Mouse (Mus musculus): ENCODE results near the gene Lonp2.
A peak's percentile ranks its signal among the peaks of the same experiment; 100 is the strongest.

The Lonp2 gene

GRCm38 (mm10) chr8:86713407-86714188, 89.8 kb downstream of the Lonp2 start:
- DNase-seq (ENCODE audit: low spot score), result peak; percentile 82

GRCm38 (mm10) chr8:86718332-86718994, 94.6 kb downstream of the Lonp2 start:
- no peak for DNase-seq (ENCODE audit: low spot score)

GRCm38 (mm10) chr8:86719368-86719767, 95.5 kb downstream of the Lonp2 start:
- DNase-seq (ENCODE audit: low spot score), result no peak

GRCm38 (mm10) chr8:86720756-86721459, 97.1 kb downstream of the Lonp2 start:
- DNase-seq (ENCODE audit: low spot score), result no peak

- DNase-seq (ENCODE audit: low spot score), result no peak
Measured at GRCm38 (mm10) chr8:86721490-86721889, 97.6 kb downstream of the Lonp2 start.

- DNase-seq (ENCODE audit: low spot score), result no peak
Measured at GRCm38 (mm10) chr8:86726959-86727358, 103.1 kb downstream of the Lonp2 start.

- no peak for DNase-seq (ENCODE audit: low spot score)
Measured at GRCm38 (mm10) chr8:86728224-86728950, 104.5 kb downstream of the Lonp2 start.

- DNase-seq (ENCODE audit: low spot score), result no peak
Measured at GRCm38 (mm10) chr8:86730303-86730702, 106.5 kb downstream of the Lonp2 start.

- no peak for DNase-seq (ENCODE audit: low spot score)
Measured at GRCm38 (mm10) chr8:86730860-86731259, 107.0 kb downstream of the Lonp2 start.

GRCm38 (mm10) chr8:86734171-86734570, 110.3 kb downstream of the Lonp2 start:
- DNase-seq (ENCODE audit: low spot score), result no peak

- no peak for DNase-seq (ENCODE audit: low spot score)
Measured at GRCm38 (mm10) chr8:86734954-86735353, 111.1 kb downstream of the Lonp2 start.

- no peak for DNase-seq (ENCODE audit: low spot score)
Measured at GRCm38 (mm10) chr8:86735446-86736111, 111.7 kb downstream of the Lonp2 start.

- DNase-seq (ENCODE audit: low spot score), result no peak
Measured at GRCm38 (mm10) chr8:86740899-86741298, 117.1 kb downstream of the Lonp2 start.

- no peak for DNase-seq (ENCODE audit: low spot score)
Measured at GRCm38 (mm10) chr8:86741627-86742026, 117.8 kb downstream of the Lonp2 start.

GRCm38 (mm10) chr8:86742605-86743345, 118.9 kb downstream of the Lonp2 start:
- no peak for DNase-seq (ENCODE audit: low spot score)

- no peak for DNase-seq (ENCODE audit: low spot score)
Measured at GRCm38 (mm10) chr8:86744313-86745220, 120.7 kb downstream of the Lonp2 start.

GRCm38 (mm10) chr8:86745221-86745934, 121.5 kb downstream of the Lonp2 start, which contains the start of the genes Gm10638 and Siah1a:
TSS of gene Gm10638 (plus strand) at chr8:86745699.
TSS of gene Siah1a (minus strand) at chr8:86745934.
- DNase-seq (ENCODE audit: low spot score), result peak; percentile 44

- peak; percentile 94 for DNase-seq (ENCODE audit: low spot score)
Measured at GRCm38 (mm10) chr8:86745935-86746441, 122.1 kb downstream of the Lonp2 start.

- no peak for DNase-seq (ENCODE audit: low spot score)
Measured at GRCm38 (mm10) chr8:86746511-86746910, 122.7 kb downstream of the Lonp2 start.
